Mouse (Mus musculus) MEL-GATA-1-ER (cell line): ENCODE data around the gene Dennd2a.

Source experiments
- DNase-seq: peaks from one replicate; pipeline ENCODE4 v3.0.0-alpha.2; 2012; ENCODE audit warnings: low read depth; ENCODE audit errors: extremely low read depth

Dennd2a gene

DNA sequence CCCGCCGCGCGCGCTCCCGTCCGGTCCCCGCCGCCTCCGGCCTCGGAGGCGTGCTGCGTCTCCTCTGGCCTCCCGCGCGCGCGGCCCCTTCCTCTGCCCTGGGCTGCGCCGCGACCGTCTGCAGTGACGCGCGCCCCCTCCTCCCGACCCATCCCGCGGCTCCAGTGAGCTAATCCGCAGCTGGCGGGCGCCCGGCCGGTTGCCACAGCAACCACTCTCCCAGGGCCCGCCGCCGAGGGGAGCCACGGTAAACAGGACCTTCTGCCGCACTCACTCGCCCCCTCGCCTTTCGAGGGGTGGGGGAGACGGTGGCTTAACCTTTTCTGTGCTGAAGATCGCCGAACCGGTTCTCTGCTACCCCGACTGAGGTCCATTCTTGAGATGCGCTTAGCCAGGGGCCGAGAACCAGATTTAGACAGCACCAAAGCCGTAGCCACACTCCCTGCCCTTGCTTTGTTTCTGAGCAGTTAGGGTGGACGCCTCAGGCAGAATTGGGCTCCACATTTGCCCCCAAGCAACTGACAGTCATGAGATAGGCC lies at the start of gene Dennd2a:
TSS of gene Dennd2a (minus strand) at position 145 of the 539 bp plus-strand sequence.
- DNase-seq = no peak

DNA sequence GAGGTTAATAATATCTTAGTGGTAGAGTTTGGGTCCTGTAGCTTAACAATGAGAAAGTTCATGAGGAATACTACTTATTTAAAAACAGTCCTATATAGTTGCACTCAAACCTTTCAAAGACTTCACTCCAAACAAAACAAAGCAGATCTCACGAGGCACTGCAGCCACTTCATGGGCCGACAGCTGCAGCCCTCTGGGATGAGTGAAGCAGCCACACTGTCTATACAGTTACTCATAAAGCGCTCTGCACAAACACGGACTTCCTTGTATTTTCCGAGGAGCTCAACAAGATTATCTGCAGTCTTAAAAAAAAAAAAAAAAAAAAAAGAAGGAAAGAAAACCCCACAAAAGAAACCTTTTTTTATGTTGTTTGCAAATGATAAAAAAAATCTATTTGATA lies 49.7 kb upstream of the Dennd2a start:
- DNase-seq = no peak

DNA sequence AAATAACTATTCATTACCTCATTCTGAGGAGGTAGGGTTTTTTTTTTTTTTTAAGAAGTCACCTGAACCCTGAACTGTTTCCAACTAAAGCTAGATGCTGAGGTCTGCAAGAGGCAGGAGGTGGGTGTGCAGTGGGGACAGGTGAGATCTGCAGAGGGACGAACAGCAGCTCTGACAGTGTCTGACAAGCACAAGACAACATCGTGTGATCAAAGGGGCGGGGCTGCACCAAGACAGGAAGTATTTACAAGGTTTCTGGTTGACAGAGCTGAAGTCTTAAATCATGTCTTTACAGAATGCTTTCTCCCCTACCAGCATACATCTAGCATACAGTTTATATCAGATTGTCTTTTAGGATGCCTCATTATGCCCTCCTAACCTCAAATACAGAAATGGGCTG lies 49.2 kb upstream of the Dennd2a start:
- no peak for DNase-seq

DNA sequence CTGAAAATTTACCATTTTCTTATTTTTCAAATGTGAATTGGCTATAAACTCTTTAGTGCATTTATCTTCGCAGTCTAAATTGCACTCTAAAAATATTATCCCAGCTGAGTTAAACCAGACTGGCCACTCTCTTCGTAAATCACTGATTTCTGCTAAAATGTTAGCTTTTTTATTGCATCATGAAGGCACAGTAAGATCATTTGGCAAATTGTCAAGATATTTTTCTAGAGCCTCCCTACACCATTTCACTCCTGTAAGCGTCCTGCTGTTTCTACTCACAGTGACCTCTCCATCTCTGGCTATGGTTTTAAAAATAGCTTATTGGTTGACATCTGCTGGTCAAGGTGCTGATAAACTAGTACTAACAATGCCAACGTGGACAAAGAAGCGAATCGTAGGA lies 48.4 kb upstream of the Dennd2a start:
- DNase-seq = no peak

DNA sequence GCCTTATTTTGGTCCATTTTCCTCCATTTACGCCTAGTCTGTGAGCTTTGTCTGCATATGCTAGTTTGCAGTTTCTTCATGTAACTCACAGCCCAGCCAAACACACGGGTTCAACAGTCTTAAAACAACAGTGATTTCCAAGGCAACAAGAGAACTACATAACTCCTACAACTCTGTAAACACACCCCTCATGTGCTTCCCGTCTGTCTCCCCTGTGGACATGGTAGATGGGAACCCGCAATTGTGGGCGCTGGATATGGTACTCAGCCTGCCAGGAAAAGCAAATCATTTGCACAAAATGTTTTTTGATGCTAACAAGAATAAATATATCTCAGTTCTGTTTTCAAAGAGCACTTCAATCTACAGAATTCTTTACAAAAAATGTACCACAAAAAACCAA lies 46.9 kb upstream of the Dennd2a start:
- DNase-seq = no peak

DNA sequence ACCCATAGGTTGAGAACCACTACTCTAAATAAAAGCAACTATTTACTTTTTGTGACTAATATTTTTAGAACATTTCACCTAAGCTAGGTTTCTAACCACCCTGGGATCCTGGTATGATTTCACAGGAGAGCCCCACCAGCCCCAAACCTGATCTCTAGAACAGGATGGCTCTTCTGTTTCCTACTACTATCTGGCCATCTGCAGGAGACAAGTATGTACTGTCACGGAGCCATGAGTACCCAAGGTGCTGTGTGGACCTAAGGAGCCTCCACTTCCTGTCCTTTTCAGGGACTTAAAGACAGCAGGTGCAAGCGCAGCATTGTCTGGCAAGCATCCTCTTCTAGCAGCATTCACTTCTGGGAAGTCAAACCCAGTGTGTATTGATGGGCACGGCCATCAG lies 44.2 kb upstream of the Dennd2a start:
- no peak for DNase-seq

DNA sequence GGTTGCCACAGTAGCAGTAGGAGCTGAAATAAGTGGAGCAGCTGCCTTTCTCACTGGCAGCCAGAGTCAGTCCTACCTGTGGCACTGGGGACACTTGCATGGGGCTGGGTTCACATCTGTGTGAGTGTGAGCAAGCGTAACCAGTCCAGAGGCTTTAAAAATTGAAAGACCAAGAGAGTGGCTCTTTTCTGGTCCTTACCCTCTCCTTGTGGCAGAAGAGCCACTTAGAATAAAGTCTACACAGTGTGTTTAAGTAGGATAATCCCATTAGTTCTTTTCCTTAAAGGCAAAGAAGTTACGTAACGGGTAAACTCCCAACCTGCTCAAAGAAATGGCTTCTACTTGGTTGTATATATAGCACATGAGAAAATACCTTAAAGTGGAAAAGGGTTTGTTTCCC lies 43.2 kb upstream of the Dennd2a start:
- no peak for DNase-seq

DNA sequence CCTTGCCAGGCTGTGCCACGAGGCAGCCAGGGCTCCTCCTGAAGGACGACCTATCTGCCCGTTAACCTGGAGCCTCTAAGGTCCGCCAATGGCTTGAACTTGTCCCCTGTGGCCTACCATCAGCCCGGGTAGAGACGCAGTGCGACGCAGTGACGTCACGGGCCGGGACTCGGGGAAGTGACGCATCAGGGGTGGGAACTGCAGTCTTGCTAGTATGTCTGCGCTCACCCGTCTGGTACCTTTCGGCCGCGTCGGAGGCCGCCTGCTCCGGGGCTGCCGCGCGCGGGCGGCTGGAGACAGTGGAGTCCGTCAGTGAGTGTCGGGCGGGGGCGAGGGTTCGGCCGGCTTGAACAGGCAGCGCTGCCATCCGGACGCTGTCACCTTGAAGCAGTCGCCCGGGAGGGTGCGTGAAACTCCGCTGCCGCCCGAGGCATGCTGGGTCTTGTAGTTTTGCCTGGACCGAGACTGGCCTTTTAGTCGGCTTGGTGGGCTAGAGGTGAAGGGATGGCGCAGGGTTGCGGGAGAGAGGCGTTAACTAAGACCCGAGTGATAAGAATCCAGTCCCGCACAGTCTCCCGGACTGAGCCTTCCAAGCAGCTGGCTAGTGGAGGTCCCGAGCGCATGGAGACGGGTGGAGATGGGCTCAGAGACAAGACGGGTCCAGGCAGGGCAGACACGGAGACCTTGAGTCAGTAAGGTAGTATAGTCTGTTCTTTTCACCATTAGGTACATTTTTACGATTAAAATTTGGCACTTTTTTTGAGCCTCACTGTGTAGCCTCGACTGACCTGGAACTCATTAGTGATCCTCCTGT lies 34.9 kb upstream of the Dennd2a start, which contains the start of gene Ndufb2:
TSS of gene Ndufb2 (plus strand) at position 174 of the 814 bp plus-strand sequence.
- DNase-seq = peak; percentile 83

DNA sequence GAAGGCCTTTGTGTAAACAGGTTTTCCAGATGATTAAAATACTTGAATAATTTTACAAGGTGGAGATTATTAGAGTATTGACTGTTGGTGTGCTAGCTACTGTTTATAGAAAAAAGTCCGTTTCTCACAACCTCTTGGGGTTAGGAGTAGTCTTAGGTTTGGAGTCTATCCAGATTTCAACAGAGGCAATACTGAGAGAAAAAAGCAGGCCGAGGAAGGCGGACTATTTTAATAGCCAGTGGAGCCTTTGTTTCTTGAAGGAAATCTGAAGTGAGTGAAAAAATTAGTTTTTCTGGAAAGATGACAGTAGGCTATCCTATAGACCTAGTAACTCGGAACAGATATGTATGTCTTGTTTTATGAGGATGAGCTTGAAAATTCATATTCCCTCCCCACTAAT lies 33.8 kb upstream of the Dennd2a start:
- DNase-seq = no peak

DNA sequence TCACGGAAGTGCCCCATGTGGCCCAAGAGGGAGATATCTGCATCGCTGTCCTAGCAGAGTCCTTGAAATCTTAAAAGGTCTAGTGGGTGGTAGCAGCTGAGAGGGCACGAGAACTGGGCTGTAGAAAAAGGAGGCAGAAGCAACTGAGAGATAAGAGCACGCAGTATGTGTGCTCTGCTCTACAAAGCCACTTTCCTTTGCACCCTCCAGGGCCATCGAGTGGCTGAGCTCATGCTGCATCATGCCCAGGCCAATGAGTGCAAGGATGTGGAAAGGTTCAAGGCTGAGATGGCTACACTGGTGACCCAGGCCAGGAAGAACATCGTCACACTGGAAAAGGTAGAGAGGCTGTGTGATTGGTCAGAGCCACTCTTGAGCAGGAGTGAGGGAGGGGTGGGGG lies 27.9 kb upstream of the Dennd2a start, which contains the start of gene Gm42420:
TSS of gene Gm42420 (plus strand) at position 237 of the 400 bp plus-strand sequence.
- no peak for DNase-seq

DNA sequence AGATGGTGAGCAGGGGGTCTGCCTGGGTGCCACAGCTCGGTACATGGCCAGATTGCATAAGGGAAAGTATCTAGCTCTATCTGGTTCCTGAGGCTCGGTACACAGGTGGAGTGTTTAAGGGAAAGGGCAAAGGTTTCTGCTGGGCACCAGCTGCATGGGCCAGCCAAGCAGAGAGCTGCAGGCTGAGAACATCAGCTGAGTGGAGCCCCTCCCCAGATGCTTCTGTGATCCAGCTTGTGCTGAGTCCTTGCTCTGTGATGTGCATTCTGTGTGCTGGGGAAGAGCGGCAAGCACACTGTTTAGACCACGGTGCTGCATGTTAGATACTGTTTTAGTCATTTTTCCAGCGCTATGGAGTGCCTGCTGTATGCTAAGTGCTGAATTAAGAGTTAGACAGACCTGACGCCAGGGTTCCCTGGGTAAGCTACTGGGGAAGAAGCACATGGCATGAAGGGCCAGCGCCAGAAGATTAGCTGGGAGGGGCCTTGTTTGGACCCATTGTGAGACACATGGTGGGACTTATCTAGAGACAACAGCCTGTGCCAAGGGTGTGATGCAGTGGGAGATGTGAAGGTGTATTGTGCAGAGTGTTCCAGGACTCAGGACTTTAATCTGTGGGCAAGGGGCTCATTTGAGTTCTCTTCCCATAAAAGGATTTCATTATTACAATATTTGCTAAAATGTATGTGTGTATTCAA lies 23.6 kb upstream of the Dennd2a start:
- DNase-seq = no peak

DNA sequence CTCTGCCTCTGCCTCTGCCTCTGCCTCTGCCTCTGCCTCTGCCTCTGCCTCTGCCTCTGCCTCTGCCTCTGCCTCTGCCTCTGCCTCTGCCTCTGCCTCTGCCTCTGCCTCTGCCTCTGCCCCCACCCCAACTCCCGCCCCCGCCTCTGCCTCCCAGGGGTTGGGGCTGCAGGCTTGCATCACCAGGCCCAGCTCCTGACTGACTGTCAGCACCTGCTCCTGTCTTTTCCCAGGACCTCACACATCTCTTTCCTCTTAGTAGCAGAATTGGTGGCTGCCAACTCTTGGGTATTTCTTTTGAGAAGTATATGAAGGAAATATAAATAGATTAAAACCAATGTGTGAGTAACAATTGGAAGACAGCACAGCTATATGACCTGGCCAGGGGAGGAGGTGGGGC lies 22.9 kb upstream of the Dennd2a start:
- no peak for DNase-seq

DNA sequence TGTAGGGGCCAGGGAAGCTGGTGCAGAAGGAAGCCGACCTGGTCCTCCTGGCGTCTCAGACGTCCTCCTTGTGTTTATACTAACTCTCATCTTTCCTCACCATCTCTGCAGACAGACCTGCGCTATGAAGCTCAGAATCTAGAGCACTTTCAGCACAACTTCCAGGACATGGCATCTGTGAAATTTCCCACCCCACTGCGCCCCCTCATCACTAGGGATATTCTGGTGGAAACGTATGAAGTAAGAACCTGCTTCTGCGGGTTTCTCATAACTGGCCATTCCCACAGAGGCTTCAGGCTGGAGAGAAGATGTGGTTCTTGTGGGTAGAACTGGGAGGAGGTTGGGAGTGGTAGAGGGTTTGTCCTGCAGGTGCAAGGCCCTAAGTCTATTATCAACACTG lies 21.9 kb upstream of the Dennd2a start:
- DNase-seq = no peak

DNA sequence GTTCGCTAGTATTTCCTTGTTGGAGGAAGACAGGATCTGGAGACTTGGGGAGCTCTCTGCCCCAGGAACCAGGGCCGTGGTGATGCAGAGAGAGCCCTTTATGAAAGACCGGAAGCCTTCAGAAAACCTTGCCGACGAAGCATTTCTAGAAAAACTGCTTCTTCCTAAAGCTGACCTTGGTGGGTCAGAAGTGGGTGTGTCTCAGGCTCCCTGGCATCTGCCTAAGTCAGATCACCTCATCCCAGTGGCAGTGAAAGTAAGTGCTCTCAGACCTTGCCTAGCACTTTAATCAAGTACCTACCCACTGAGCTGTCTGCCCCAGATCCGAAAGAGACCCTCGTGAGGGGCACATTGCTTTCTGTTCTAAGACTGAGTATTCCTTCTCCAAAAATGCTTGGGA lies 17.3 kb upstream of the Dennd2a start:
- no peak for DNase-seq

DNA sequence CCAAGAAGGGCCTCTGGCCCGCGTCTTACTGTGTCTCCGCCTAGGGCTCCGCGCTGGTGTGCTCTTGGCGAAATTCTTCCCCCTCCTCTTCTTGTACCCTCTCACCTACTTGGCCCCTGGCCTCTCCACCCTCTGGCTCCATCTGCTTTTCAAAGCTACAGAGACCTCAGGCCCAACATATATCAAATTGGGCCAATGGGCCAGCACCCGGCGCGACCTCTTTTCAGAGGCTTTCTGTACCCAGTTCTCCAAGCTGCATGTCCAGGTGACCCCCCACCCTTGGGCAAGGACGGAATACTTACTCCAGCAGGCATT lies 16.8 kb upstream of the Dennd2a start:
- DNase-seq = no peak

DNA sequence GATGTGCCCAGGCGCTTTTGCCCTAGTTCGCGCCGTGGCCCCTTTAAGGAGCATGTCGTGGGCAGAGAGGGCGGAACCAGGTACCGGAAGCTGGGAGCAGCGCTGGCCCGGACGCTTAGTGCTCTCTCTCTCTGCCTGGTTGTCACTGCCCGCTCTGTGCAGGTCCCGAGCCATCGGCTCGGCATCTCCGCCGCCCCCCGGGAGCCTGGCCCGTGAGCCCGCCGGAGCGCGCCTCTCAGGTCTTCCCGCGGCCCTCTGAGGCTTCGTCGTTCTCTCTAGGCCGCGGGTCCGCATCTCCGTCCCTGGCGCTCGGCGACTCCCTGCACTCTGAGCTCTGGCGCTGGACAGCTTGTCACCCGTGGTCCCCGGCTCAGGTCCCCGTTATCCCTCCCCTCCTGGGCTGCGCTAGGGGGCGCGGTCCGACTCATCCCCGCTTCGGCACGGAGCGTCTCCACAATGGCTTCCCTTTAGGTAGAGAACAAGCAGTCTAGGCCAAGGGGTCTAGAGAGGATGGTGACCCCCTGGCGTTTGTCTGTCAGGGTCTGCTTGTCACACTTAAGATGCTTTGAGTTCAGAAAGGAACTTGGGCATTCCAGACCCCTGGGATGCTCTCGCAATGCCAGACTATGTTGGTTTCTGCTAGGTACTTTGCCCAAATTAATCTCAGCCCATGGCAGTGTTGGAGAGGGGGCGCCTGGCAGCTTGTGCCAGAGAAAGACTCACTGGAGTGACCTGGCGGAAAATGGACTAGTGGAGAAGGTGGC lies 16.3 kb upstream of the Dennd2a start, which contains the start of gene Adck2:
TSS of gene Adck2 (plus strand) at position 83 of the 764 bp plus-strand sequence.
- DNase-seq = peak; percentile 76

DNA sequence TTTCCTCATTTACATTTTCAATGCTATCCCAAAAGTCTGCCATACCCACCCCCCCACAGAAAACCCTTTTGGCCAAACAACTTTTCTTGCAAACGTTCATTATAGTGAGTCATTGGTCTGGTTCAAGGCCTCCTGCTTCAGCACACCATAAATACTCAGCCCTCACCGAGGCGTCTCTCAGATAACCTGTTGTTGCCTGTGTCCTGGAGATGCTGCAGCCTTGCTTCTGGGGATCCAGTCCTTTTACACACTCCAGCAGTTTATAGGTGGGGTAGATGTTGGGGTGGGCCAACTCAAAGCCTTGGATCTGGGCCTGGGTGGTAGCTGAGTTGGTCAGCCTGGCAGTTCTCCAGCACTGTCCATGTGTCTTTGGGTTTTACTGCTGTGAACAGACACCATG lies 12.8 kb upstream of the Dennd2a start:
- no peak for DNase-seq

DNA sequence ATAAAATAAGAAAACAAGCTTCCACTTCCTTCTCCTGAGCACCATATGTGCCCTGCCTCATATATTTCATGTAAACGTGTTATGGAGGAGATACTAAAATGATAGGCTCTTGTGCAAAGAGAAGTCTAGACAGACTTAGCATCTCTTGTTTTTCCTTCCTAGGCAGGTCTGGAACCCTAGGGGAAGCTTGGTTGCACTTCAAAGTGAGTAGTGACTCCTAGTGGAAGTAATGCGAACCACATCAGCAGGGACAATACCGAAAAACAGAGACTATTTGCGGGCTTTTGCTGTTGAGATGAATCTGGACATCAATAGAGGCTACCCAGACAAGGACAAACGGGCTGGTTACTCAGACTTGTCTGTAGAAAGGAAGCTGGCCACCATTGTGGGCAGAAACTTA lies 9.9 kb upstream of the Dennd2a start:
- peak; percentile 41 for DNase-seq

DNA sequence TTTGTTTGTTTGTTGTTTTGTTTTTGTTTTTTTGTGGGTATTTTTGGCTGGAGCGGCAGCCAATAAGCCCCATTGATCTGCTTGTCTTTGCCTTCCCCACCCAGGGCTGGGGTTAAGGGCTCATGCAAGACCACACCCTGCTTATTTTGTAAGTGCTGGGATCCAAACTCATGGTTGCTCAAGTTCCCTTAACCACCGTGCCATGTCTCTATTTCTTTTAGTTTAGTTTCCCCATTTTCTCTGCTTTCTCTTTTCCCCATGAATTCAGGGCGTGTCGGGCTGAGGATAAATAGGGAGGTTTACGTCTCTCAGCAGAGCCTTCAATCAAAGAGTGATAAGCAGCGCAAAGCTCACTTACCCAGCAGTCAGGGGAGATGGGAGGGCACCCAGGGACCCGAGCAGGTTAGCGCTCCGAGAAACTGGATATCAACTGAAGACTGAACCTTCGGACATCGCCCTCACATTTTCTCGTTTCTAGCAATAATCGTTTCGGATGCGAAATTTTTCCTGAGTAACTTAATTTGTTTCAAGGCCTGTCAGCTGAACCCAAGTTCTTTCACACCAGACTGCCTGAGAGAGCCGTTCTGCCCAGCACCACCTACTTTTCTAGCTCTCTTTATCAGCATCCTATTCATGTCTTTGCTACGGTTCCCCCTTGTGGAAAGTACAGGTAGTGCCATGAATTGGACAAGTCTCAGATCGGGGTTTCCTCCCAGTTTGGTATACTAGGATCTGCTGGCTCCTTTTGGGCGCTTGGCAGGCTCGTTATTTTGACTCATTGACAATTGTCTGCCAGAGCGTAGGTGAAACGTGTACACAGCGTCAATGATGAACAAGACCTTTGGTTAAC lies 4.7 kb upstream of the Dennd2a start:
- DNase-seq = peak; percentile 92

DNA sequence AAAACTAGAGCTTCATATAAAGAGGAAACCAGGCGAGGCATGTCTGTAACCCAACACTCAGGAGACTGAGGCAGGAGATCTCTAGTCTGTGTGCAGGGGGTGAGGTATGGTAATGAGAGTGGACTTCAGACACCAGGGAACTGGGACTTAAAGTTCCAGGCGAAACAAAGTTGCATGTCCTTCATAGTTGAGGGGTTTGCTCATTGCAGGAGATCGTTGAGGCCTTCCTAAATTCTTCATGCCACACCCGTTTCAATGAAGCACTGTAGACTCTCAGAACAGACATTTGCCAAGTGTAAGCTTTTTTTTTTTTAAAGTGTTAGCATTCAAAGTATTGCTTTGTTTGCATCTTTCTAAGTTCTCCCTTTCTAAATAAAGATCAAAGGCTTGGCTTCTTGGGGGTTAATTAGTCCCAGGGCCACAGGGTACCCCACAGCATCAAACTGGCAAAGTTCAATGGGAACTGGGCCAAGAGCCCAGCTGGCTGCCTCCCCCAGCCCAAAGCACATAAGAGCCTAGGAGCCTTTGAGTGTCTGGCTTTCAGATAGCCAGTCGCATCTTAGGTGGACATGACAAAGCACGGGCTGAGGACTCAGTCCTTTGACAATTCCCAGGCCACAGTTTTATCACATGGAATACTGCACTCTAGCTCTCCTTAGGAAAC lies 1.7 kb upstream of the Dennd2a start:
- no peak for DNase-seq
